Mouse (Mus musculus): ENCODE data around the gene Adamts5.

Adamts5 gene

GRCm38 (mm10) chr16:85901581-85901910 is at the start of gene Adamts5:
Gene Adamts5, minus strand, starts transcription at chr16:85901828.
- DNase-seq (ENCODE audit: low spot score in 2 of 2) = no peak

- DNase-seq (ENCODE audit: low spot score in 2 of 2) = no peak
Observed at GRCm38 (mm10) chr16:85950356-85950755, 48.7 kb upstream of the Adamts5 start.

GRCm38 (mm10) chr16:85926004-85926403 is 24.4 kb upstream of the Adamts5 start:
- DNase-seq (ENCODE audit: low spot score in 2 of 2) = no peak

GRCm38 (mm10) chr16:85922454-85922853 is 20.8 kb upstream of the Adamts5 start:
- DNase-seq (ENCODE audit: low spot score in 2 of 2) = no peak

GRCm38 (mm10) chr16:85920122-85920521 is 18.5 kb upstream of the Adamts5 start:
- DNase-seq (ENCODE audit: low spot score in 2 of 2) = no peak

- DNase-seq (ENCODE audit: low spot score in 2 of 2) = no peak
Observed at GRCm38 (mm10) chr16:85900702-85901580, 687 bp downstream of the Adamts5 start.

- no peak for DNase-seq (ENCODE audit: low spot score in 2 of 2)
Observed at GRCm38 (mm10) chr16:85899790-85900587, 1.6 kb downstream of the Adamts5 start.

GRCm38 (mm10) chr16:85899301-85899721 is 2.3 kb downstream of the Adamts5 start:
- no peak for DNase-seq (ENCODE audit: low spot score in 2 of 2)

- DNase-seq (ENCODE audit: low spot score in 2 of 2) = no peak
Observed at GRCm38 (mm10) chr16:85898816-85899215, 2.8 kb downstream of the Adamts5 start.

- DNase-seq (ENCODE audit: low spot score in 2 of 2) = no peak
Observed at GRCm38 (mm10) chr16:85898391-85898790, 3.2 kb downstream of the Adamts5 start.

- no peak for DNase-seq (ENCODE audit: low spot score in 2 of 2)
Observed at GRCm38 (mm10) chr16:85897854-85898253, 3.8 kb downstream of the Adamts5 start.

- DNase-seq (ENCODE audit: low spot score in 2 of 2) = no peak
Observed at GRCm38 (mm10) chr16:85895948-85896347, 5.7 kb downstream of the Adamts5 start.

- no peak for DNase-seq (ENCODE audit: low spot score in 2 of 2)
Observed at GRCm38 (mm10) chr16:85889778-85890177, 11.8 kb downstream of the Adamts5 start.

- no peak for DNase-seq (ENCODE audit: low spot score in 2 of 2)
Observed at GRCm38 (mm10) chr16:85887289-85888051, 14.2 kb downstream of the Adamts5 start.

- no peak for DNase-seq (ENCODE audit: low spot score in 2 of 2)
Observed at GRCm38 (mm10) chr16:85879075-85879474, 22.6 kb downstream of the Adamts5 start.

- no peak for DNase-seq (ENCODE audit: low spot score in 2 of 2)
Observed at GRCm38 (mm10) chr16:85874141-85874540, 27.5 kb downstream of the Adamts5 start.

- no peak for DNase-seq (ENCODE audit: low spot score in 2 of 2)
Observed at GRCm38 (mm10) chr16:85871971-85872370, 29.7 kb downstream of the Adamts5 start.

GRCm38 (mm10) chr16:85871248-85871647 is 30.4 kb downstream of the Adamts5 start:
- no peak for DNase-seq (ENCODE audit: low spot score in 2 of 2)

- DNase-seq (ENCODE audit: low spot score in 2 of 2) = no peak
Observed at GRCm38 (mm10) chr16:85864691-85865389, 36.8 kb downstream of the Adamts5 start.

- no peak for DNase-seq (ENCODE audit: low spot score in 2 of 2)
Observed at GRCm38 (mm10) chr16:85854505-85854904, 47.1 kb downstream of the Adamts5 start.

- DNase-seq (ENCODE audit: low spot score in 2 of 2) = no peak
Observed at GRCm38 (mm10) chr16:85827066-85827465, 74.6 kb downstream of the Adamts5 start.
